Mouse (Mus musculus) intestine, postnatal 0 days (tissue): ENCODE results near the gene Gm11084. TPM values are rescaled to one million over a fixed set of nuclear protein-coding genes. Genes with fewer than 3 reads are reported as not detected.
"Not testable (repeated sequence)": the region's sequence is repeated elsewhere in the genome, so short reads cannot be mapped to it uniquely, and the experiment has no call there.

Experiments used
- ATAC-seq: fragments of 200-750 bp; cut with Nextera tagmentation; 2 replicates; pipeline ENCODE4 v1.8.0; 2017; ENCODE audit warnings: mild to moderate bottlenecking, moderate TSS enrichment, moderate library complexity
- H3K27ac ChIP-seq: fragments of 300-500 bp; sonication (generic); 2 replicates; pipeline ENCODE4 v1.5.1; 2014; ENCODE audit warnings: mild to moderate bottlenecking, low read depth, low read length, moderate library complexity
- H3K27me3 ChIP-seq: fragments of 300-500 bp; sonication (generic); replicated peaks from 2 replicates; pipeline ENCODE4 v1.6.1; 2014; ENCODE audit warnings: low read length, mixed read lengths; ENCODE audit not compliant: control insufficient read depth, insufficient read depth
- H3K36me3 ChIP-seq: fragments of 300-500 bp; sonication (generic); 2 replicates; pipeline ENCODE4 v1.6.1; 2014; ENCODE audit warnings: mild to moderate bottlenecking, moderate library complexity; ENCODE audit not compliant: control insufficient read depth, insufficient read depth
- H3K4me1 ChIP-seq: fragments of 300-500 bp; sonication (generic); replicated peaks from 2 replicates; pipeline ENCODE4 v1.6.1; 2014; ENCODE audit warnings: antibody characterized with exemption, low read length, mixed read lengths; ENCODE audit not compliant: control insufficient read depth, insufficient read depth
- H3K4me2 ChIP-seq: fragments of 300-500 bp; sonication (generic); replicated peaks from 2 replicates; pipeline ENCODE4 v1.6.1; 2014; ENCODE audit warnings: low read depth, mild to moderate bottlenecking, moderate library complexity
- H3K4me3 ChIP-seq: fragments of 300-500 bp; sonication (generic); 2 replicates; pipeline ENCODE4 v1.5.1; 2014; ENCODE audit warnings: low read depth, low read length
- H3K9ac ChIP-seq: fragments of 300-500 bp; sonication (generic); 2 replicates; pipeline ENCODE4 v1.6.1; 2014; ENCODE audit warnings: mild to moderate bottlenecking, low read depth, low read length
- H3K9me3 ChIP-seq: fragments of 300-500 bp; sonication (generic); 2 replicates; pipeline ENCODE4 v1.6.1; 2016; ENCODE audit warnings: mixed run types; ENCODE audit not compliant: control insufficient read depth
- CTCF ChIP-seq: sonication (generic); IDR thresholded peaks from 2 replicates; pipeline ENCODE4 v1.5.1; 2016; ENCODE audit warnings: low read depth, mild to moderate bottlenecking, control low read depth, antibody characterized with exemption, moderate library complexity
- WGBS: fragments of 180-500 bp; shearing (Covaris S2); extraction: QIAGEN DNeasy Blood & Tissue Kit; methylation state at CpG from one replicate; pipeline ENCODE4 v1.1.7; 2014; 5-methylcytosine and 5-hydroxymethylcytosine counted together
- polyA plus RNA-seq: library from polyadenylated mRNA; unstranded; fragments of >200 nt; fragmentation: Nextera tagmentation; extraction: Ambion mirVana; gene quantifications from 2 replicates; pipeline ENCODE4 v1.2.1, GENCODE M21; 2015

Gm11084 gene
- polyA plus RNA-seq, 1 experiment from 2014 or later: not detected

GRCm38 (mm10) chr2:72996808-72997378, 10.4 kb upstream of the Gm11084 start:
- 0 out of 2 replicates have a peak, but pooled peaks have one; percentile 9 for TF ChIP-seq CTCF
- no peak overlapping the region for H3K4me3 ChIP-seq
- H3K27me3 ChIP-seq: no peaks in the 10 kb centered on the region
- no peaks in the 10 kb centered on the region for H3K4me1 ChIP-seq
- H3K27ac ChIP-seq: no peak overlapping the region
- no peaks in the 10 kb centered on the region for H3K9me3 ChIP-seq
- peak; percentile 76 for ATAC-seq
- WGBS: 38% methylated on average over 9 of the region's 9 CpGs
- H3K4me2 ChIP-seq: peak overlapping the region; percentile 43
- no peaks in the 10 kb centered on the region for H3K36me3 ChIP-seq
- H3K9ac ChIP-seq: no peak overlapping the region

- Histone ChIP-seq H3K9me3 (no peaks in the 10 kb centered on the region), H3K36me3 (no peaks in the 10 kb centered on the region), H3K4me3 (no peak overlapping the region), H3K27me3 (no peaks in the 10 kb centered on the region), H3K4me1 (no peaks in the 10 kb centered on the region), H3K9ac (no peak overlapping the region), H3K27ac (peak overlapping the region; percentile 50; the same call in 1 of the 2 replicates), H3K4me2 (no peak overlapping the region)
- ATAC-seq: no peak
- TF ChIP-seq CTCF: no peak
- WGBS: 49% methylated on average over 9 of the region's 9 CpGs
These were observed 9.0 kb upstream of the Gm11084 start for GRCm38 (mm10) chr2:72995346-72996097.

- TF ChIP-seq CTCF: no peak
- H3K9me3 ChIP-seq: peaks cover 4% of the 10 kb centered on the region; the same call in 1 of the 2 replicates
- H3K4me3 ChIP-seq: no peak overlapping the region
- no peaks in the 10 kb centered on the region for H3K4me1 ChIP-seq
- H3K4me2 ChIP-seq: no peak overlapping the region
- WGBS: 69% methylated on average over 2 of the region's 2 CpGs
- no peak overlapping the region for H3K27ac ChIP-seq
- no peaks in the 10 kb centered on the region for H3K36me3 ChIP-seq
- ATAC-seq: no peak
- H3K27me3 ChIP-seq: no peaks in the 10 kb centered on the region
- H3K9ac ChIP-seq: no peak overlapping the region
These were observed 7.6 kb upstream of the Gm11084 start for GRCm38 (mm10) chr2:72994165-72994564.

- WGBS: 96% methylated on average over 16 of the region's 17 CpGs
- Histone ChIP-seq H3K4me2 (no peak overlapping the region), H3K27me3 (no peaks in the 10 kb centered on the region), H3K36me3 (no peaks in the 10 kb centered on the region), H3K9me3 (peaks cover 6% of the 10 kb centered on the region; the same call in 1 of the 2 replicates), H3K27ac (no peak overlapping the region), H3K4me3 (no peak overlapping the region), H3K4me1 (no peaks in the 10 kb centered on the region), H3K9ac (no peak overlapping the region)
- no peak for ATAC-seq
- TF ChIP-seq CTCF: no peak
These were observed 6.0 kb upstream of the Gm11084 start for GRCm38 (mm10) chr2:72992497-72992896.

GRCm38 (mm10) chr2:72988945-72989344, 2.4 kb upstream of the Gm11084 start:
- H3K9me3 ChIP-seq, ATAC-seq, H3K27ac ChIP-seq, H3K4me3 ChIP-seq, H3K36me3 ChIP-seq, H3K4me1 ChIP-seq, H3K27me3 ChIP-seq, H3K4me2 ChIP-seq, H3K9ac ChIP-seq: not testable (repeated sequence)
- WGBS: 91% methylated on average over 9 of the region's 9 CpGs

- TF ChIP-seq CTCF: no peak
- Histone ChIP-seq H3K27ac (no peak overlapping the region), H3K9ac (no peak overlapping the region), H3K4me2 (no peak overlapping the region), H3K27me3 (no peaks in the 10 kb centered on the region), H3K9me3 (peaks cover 6% of the 10 kb centered on the region; the same call in 1 of the 2 replicates), H3K36me3 (no peaks in the 10 kb centered on the region), H3K4me3 (no peak overlapping the region), H3K4me1 (no peaks in the 10 kb centered on the region)
- ATAC-seq: no peak
- 67% methylated on average over 1 of the region's 1 CpGs for WGBS
These were observed 1.0 kb downstream of the Gm11084 start for GRCm38 (mm10) chr2:72985516-72985915.
